Mouse (Mus musculus) forebrain, embryonic 11.5 days (tissue): Measurements from ENCODE around the gene Leng1. TPM values are rescaled to one million over a fixed set of nuclear protein-coding genes. Genes with fewer than 3 reads are reported as not detected.

ENCODE experiments used
- ATAC-seq: fragments of 200-750 bp; cut with Nextera tagmentation; replicated peaks from 2 replicates; pipeline ENCODE4 v1.8.0; 2017; ENCODE audit warnings: moderate TSS enrichment; ENCODE audit not compliant: low FRiP score
- DNase-seq: peaks from one replicate; pipeline ENCODE4 v3.0.0-alpha.2; 2017; ENCODE audit warnings: low spot score
- H3K27ac ChIP-seq: fragments of 300-500 bp; sonication (generic); 2 replicates; pipeline ENCODE4 v1.5.1; 2014; ENCODE audit warnings: low read depth, low read length
- H3K27me3 ChIP-seq: fragments of 300-500 bp; sonication (generic); 2 replicates; pipeline ENCODE4 v1.6.1; 2014; ENCODE audit warnings: mild to moderate bottlenecking, low read length, mixed read lengths; ENCODE audit not compliant: control insufficient read depth, insufficient read depth
- H3K36me3 ChIP-seq: fragments of 300-500 bp; sonication (generic); 2 replicates; pipeline ENCODE4 v1.6.1; 2014; ENCODE audit warnings: mild to moderate bottlenecking, low read length, moderate library complexity, mixed read lengths; ENCODE audit not compliant: control insufficient read depth, insufficient read depth
- H3K4me1 ChIP-seq: fragments of 300-500 bp; sonication (generic); replicated peaks from 2 replicates; pipeline ENCODE4 v1.6.1; 2014; ENCODE audit warnings: low read length, mixed read lengths; ENCODE audit not compliant: control insufficient read depth, insufficient read depth
- H3K4me2 ChIP-seq: fragments of 300-500 bp; sonication (generic); 2 replicates; pipeline ENCODE4 v1.6.1; 2014; ENCODE audit warnings: low read depth, mild to moderate bottlenecking, low read length, moderate library complexity, mixed read lengths; ENCODE audit not compliant: severe bottlenecking
- H3K4me3 ChIP-seq: fragments of 300-500 bp; sonication (generic); 2 replicates; pipeline ENCODE4 v1.5.1; 2014; ENCODE audit warnings: low read depth, low read length
- H3K9ac ChIP-seq: fragments of 300-500 bp; sonication (generic); 2 replicates; pipeline ENCODE4 v1.6.1; 2014; ENCODE audit warnings: low read length
- H3K9me3 ChIP-seq: fragments of 300-500 bp; sonication (generic); 2 replicates; pipeline ENCODE4 v1.6.1; 2016; ENCODE audit warnings: low read length, mixed read lengths; ENCODE audit not compliant: control insufficient read depth
- WGBS: fragments of 180-500 bp; shearing (Covaris S2); extraction: QIAGEN DNeasy Blood & Tissue Kit; methylation state at CpG from one replicate; pipeline ENCODE4 v1.1.7; 2014; 5-methylcytosine and 5-hydroxymethylcytosine counted together
- polyA plus RNA-seq: library from polyadenylated mRNA; unstranded; fragments of >200 nt; fragmentation: Nextera tagmentation; extraction: Ambion mirVana; gene quantifications from 2 replicates; pipeline ENCODE4 v1.2.1, GENCODE M21; 2014

The Leng1 gene
- polyA plus RNA-seq, 1 experiment from 2014 or later = 15.0 TPM

GRCm38 (mm10) chr7:3630478-3630815 is 35.2 kb downstream of the Leng1 start:
- no peak for ATAC-seq
- no peak for DNase-seq
- Histone ChIP-seq H3K9me3 (no peaks in the 10 kb centered on the region), H3K27ac (no peak overlapping the region), H3K4me1 (peaks cover 7% of the 10 kb centered on the region; the same call in 1 of the 2 replicates), H3K4me3 (peak overlapping the region; percentile 71), H3K36me3 (no peaks in the 10 kb centered on the region; the same call in 1 of the 2 replicates), H3K4me2 (peak overlapping the region; percentile 90), H3K27me3 (no peaks in the 10 kb centered on the region), H3K9ac (peak overlapping the region; percentile 79)
- WGBS = 64% methylated on average over 3 of the region's 3 CpGs

DNA sequence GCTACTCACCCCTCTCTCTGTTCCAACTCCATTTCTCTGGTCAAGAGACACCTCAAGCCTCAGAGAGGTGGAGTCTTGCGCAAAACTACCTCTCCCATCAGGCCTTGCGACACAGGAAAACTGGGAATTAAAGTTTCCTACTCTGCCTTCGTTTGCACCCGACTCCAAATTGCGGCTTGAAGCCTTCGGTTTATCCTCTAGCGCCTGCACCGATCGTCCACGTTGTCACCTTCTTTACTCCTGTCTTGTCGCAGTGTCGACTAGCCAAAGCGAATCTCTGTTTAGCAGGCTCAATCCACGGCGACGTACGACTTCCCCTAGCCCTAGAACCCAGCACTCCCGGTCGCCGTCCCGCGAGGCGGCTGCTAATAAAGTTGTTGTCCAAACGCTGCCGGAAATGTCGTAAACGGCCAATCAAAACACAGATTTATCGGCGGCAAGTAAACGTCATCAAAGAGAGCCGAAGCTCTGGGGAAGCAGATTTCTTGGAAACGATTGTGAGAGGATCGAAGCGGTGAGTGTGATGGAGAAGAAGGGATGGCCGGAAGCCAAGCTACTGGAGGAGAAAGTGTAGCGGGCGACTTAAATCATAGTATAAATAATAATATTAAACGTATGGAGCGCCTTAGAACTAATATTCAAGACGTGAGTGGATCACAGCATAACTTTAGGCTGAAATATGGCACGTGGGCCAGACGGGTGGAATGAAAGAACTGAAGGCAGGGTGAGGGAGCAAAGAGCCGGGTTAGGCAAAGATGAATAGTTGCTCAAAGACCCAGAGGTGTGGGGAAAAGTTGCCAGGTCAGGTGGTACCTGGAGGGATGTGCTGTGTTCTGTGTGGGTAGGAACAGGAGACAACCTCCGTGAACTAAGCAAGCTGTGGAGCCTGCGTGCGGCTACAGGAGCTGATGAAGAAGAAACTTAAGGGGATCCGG is 35.8 kb downstream of the Leng1 start, which contains the start of the genes Tfpt and Prpf31:
TSS of gene Tfpt (minus strand) at position 387 of the 935 bp plus-strand sequence.
TSS of gene Prpf31 (plus strand) at position 443 of the 935 bp plus-strand sequence.
- H3K4me2 ChIP-seq = peak within 1 kb of the TSS; percentile 90
- H3K27me3 ChIP-seq = no peaks in the 10 kb centered on the region
- 2% methylated on average over 47 of the region's 47 CpGs for WGBS
- peaks cover 7% of the 10 kb centered on the region; the same call in 1 of the 2 replicates for H3K4me1 ChIP-seq
- H3K4me3 ChIP-seq = peak within 1 kb of the TSS; percentile 71
- H3K9ac ChIP-seq = peak within 1 kb of the TSS; percentile 79
- DNase-seq = peak; percentile 93
- peak; percentile 88 for ATAC-seq
- H3K27ac ChIP-seq = no peak within 1 kb of the TSS
- peaks cover 2% of the 10 kb centered on the region; the same call in 1 of the 2 replicates for H3K36me3 ChIP-seq
- H3K9me3 ChIP-seq = no peaks in the 10 kb centered on the region

DNA sequence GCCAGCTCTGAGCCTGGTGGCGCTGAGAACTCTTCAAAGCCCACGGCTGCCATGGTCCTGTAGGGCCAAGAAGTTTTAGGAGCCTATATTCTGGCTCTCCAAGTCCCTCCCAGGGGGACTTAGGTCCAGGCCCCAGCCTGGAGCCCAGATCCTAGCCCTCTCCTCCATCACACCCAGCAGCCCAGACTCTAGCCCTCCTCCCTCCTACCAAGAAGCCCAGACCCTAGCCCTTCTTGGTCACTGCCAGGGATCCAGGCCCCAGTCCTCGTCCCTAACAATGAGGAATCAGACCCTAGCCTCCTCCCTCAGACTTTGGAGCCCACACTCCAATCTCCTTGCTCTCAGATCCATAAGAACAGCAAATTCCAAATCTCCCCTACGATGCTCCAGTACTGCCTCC is 36.6 kb downstream of the Leng1 start:
- Histone ChIP-seq H3K4me1 (peaks cover 7% of the 10 kb centered on the region; the same call in 1 of the 2 replicates), H3K9me3 (no peaks in the 10 kb centered on the region), H3K4me3 (peak overlapping the region; percentile 71), H3K9ac (peak overlapping the region; percentile 79), H3K36me3 (peaks cover 2% of the 10 kb centered on the region; the same call in 1 of the 2 replicates), H3K27me3 (no peaks in the 10 kb centered on the region), H3K4me2 (peak overlapping the region; percentile 89), H3K27ac (no peak overlapping the region)
- 42% methylated on average over 4 of the region's 4 CpGs for WGBS
- DNase-seq = no peak
- ATAC-seq = peak; percentile 42; the same call in 1 of the 2 replicates

DNA sequence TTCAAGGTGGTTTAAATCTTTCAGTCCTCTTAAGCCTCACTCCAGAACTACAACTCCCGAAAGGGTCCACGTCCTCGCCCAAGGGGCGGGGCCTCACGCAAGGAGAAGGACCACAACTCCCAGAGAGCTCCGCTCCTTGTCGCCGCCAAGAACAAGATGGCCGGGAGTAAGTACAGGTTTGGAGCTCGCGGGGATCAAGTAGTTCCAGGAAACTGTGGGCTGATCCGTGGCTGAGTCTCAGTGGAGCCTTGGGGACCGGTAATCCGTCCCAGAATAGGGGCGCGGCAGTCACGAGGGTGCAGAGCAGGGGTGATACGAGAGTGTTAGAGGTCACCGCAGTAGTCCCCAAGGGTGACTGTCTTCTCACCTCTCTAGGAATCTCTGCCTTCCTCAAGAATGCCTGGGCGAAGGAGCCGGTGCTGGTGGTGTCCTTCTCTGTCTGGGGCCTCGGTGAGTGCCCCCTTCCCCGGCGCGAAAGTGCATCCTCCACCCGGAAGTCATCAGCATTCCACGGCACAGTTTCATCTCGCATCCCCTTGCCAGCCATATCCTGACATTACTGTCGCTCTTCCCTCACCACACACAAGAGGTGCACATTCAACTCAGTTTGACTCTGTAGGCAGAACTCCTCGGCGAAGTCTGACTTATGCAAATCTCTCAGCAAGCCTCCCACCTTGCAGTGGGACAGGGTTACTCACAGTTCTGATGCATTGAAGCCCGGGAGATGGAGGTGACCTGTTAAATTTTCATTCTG is 48.2 kb downstream of the Leng1 start, which contains the start of gene Ndufa3:
TSS of gene Ndufa3 (plus strand) at position 132 of the 754 bp plus-strand sequence.
- 1% methylated on average over 32 of the region's 32 CpGs for WGBS
- peak; percentile 95 for ATAC-seq
- H3K4me2 ChIP-seq = peak within 1 kb of the TSS; percentile 69
- H3K9me3 ChIP-seq = no peaks in the 10 kb centered on the region
- peak; percentile 91 for DNase-seq
- peak within 1 kb of the TSS; percentile 84 for H3K9ac ChIP-seq
- H3K4me1 ChIP-seq = no peaks in the 10 kb centered on the region; the same call in 1 of the 2 replicates
- no peaks in the 10 kb centered on the region for H3K27me3 ChIP-seq
- peaks cover 3% of the 10 kb centered on the region; the same call in 1 of the 2 replicates for H3K36me3 ChIP-seq
- peak within 1 kb of the TSS; percentile 77 for H3K4me3 ChIP-seq
- 0 out of 2 replicates have a peak within 1 kb of the TSS, but pooled peaks have one; percentile 26 for H3K27ac ChIP-seq

DNA sequence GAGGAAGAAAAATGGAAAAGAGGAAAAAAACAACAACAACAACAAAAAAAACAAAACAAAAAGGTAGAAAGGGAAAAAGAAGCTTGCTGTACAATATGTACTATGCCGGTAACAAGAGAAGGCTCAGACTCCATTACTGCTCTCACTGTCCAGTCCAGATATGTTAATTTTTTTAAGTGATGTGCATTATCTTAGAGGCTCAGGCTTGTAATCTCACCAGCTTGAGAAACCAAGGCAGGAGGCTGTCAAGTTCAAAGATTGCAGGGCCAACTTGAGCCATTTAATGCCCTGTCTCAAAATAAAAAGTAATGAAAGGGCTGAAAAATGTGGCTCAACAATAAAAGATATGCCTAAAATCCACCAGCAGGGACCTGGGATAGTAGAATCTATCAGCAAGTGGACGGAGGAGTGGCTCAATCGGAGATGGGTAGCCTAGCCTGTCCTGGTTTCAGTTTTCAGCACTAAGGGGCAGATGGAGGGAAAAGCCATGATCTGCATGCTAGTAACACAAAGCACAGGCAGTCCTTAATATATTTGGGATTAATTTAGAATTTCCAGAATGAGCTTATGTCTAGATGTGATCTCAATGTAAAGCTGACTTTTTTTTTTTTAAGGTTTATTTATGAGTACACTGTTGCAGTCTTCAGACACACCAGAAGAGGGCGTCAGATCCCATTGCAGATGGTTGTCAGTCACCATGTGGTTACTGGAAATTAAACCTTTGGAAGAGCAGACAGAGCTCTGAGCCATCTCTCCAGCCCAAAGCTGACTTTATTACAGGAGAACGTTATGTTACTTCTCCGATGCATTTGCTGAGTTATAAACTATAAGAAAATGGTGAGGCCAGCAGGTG is 49.0 kb downstream of the Leng1 start:
- Histone ChIP-seq H3K4me1 (no peaks in the 10 kb centered on the region; the same call in 1 of the 2 replicates), H3K27ac (no peak overlapping the region), H3K9ac (no peak overlapping the region), H3K36me3 (peaks cover 3% of the 10 kb centered on the region; the same call in 1 of the 2 replicates), H3K4me3 (peak overlapping the region; percentile 77), H3K27me3 (no peaks in the 10 kb centered on the region), H3K9me3 (no peaks in the 10 kb centered on the region), H3K4me2 (peak overlapping the region; percentile 69; the same call in 1 of the 2 replicates)
- WGBS = 41% methylated on average over 6 of the region's 6 CpGs
- no peak for DNase-seq
- peak; percentile 47 for ATAC-seq

- Histone ChIP-seq H3K27me3 (no peaks in the 10 kb centered on the region), H3K4me2 (peak within 1 kb of the TSS; percentile 69; the same call in 1 of the 2 replicates), H3K9ac (no peak within 1 kb of the TSS), H3K4me3 (peak within 1 kb of the TSS; percentile 77), H3K9me3 (no peaks in the 10 kb centered on the region), H3K4me1 (no peaks in the 10 kb centered on the region; the same call in 1 of the 2 replicates), H3K36me3 (peaks cover 3% of the 10 kb centered on the region; the same call in 1 of the 2 replicates), H3K27ac (no peak within 1 kb of the TSS)
- no peak for ATAC-seq
- no peak for DNase-seq
- WGBS = 83% methylated on average over 4 of the region's 4 CpGs
These were observed 49.6 kb downstream of the Leng1 start, which contains the start of gene Oscar for GRCm38 (mm10) chr7:3616057-3616388. Gene Oscar, minus strand, starts transcription at chr7:3616157.

DNA sequence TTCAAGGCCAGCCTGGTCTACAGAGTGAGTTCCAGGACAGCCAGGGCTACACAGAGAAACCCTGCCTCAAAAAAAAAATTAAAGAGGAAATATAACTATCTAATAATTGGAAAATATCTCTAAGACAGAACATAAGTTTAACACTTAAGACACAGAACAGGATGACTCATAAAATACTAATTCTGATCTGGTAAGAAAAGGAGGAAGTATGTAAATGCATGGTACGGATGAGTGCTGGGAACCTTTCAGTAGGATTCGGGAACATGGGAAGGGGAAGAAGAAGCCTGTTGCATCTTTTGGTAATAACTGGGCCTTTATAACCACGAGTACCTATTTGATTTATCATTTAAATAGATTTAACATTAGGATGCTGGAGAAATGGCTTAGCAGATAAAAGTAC is 51.6 kb downstream of the Leng1 start:
- H3K4me2 ChIP-seq = no peak overlapping the region
- H3K9me3 ChIP-seq = no peaks in the 10 kb centered on the region
- H3K9ac ChIP-seq = no peak overlapping the region

More for the DNA sequence above, 51.6 kb downstream of the Leng1 start:
- 76% methylated on average over 3 of the region's 3 CpGs for WGBS
- Histone ChIP-seq H3K27me3 (no peaks in the 10 kb centered on the region), H3K27ac (no peak overlapping the region), H3K4me3 (no peak overlapping the region), H3K36me3 (no peaks in the 10 kb centered on the region), H3K4me1 (no peaks in the 10 kb centered on the region; the same call in 1 of the 2 replicates)
- DNase-seq (no peak), ATAC-seq (no peak)
